Mouse (Mus musculus): Measurements from ENCODE around the gene Map3k19.

The Map3k19 gene

GRCm38 (mm10) chr1:127802916-127803315 lies 51.9 kb downstream of the Map3k19 start:
- in situ Hi-C loops (cut with MboI, MseI), result no loop called here

- in situ Hi-C loops (cut with MboI, MseI), result no loop called here
Observed at GRCm38 (mm10) chr1:127796752-127797151, 58.1 kb downstream of the Map3k19 start.

GRCm38 (mm10) chr1:127796341-127796740 lies 58.5 kb downstream of the Map3k19 start:
- in situ Hi-C loops (cut with MboI, MseI), result no loop called here

- in situ Hi-C loops (cut with MboI, MseI), result no loop called here
Observed at GRCm38 (mm10) chr1:127795087-127795769, 59.6 kb downstream of the Map3k19 start.

GRCm38 (mm10) chr1:127793459-127793858 lies 61.4 kb downstream of the Map3k19 start:
- in situ Hi-C loops (cut with MboI, MseI), result no loop called here

- in situ Hi-C loops (cut with MboI, MseI), result no loop called here
Observed at GRCm38 (mm10) chr1:127788943-127789342, 65.9 kb downstream of the Map3k19 start.

GRCm38 (mm10) chr1:127785882-127786281 lies 68.9 kb downstream of the Map3k19 start:
- in situ Hi-C loops (cut with MboI, MseI), result no loop called here

GRCm38 (mm10) chr1:127783862-127784261 lies 71.0 kb downstream of the Map3k19 start:
- in situ Hi-C loops (cut with MboI, MseI), result no loop called here

GRCm38 (mm10) chr1:127780849-127781248 lies 74.0 kb downstream of the Map3k19 start:
- in situ Hi-C loops (cut with MboI, MseI), result no loop called here

GRCm38 (mm10) chr1:127780142-127780541 lies 74.7 kb downstream of the Map3k19 start:
- in situ Hi-C loops (cut with MboI, MseI), result no loop called here

- in situ Hi-C loops (cut with MboI, MseI), result loop anchor here (10.0 kb wide), 1 partner anchor 574 kb away; the partner anchor contains the start of gene Mgat5
Observed at GRCm38 (mm10) chr1:127778611-127779010, 76.2 kb downstream of the Map3k19 start.

- in situ Hi-C loops (cut with MboI, MseI), result loop anchor here (10.0 kb wide), 1 partner anchor 571 kb away; the partner anchor contains the start of gene Mgat5
Observed at GRCm38 (mm10) chr1:127776246-127776645, 78.6 kb downstream of the Map3k19 start.

GRCm38 (mm10) chr1:127775206-127775720 lies 79.6 kb downstream of the Map3k19 start:
- in situ Hi-C loops (cut with MboI, MseI), result loop anchor here (10.0 kb wide), 1 partner anchor 570 kb away; the partner anchor contains the start of gene Mgat5

- in situ Hi-C loops (cut with MboI, MseI), result loop anchor here (10.0 kb wide), 1 partner anchor 570 kb away; the partner anchor contains the start of gene Mgat5
Observed at GRCm38 (mm10) chr1:127774501-127774880, 80.3 kb downstream of the Map3k19 start.

GRCm38 (mm10) chr1:127773803-127774500 lies 80.9 kb downstream of the Map3k19 start, which contains the start of gene Ccnt2:
Gene Ccnt2, plus strand, starts transcription at chr1:127774164.
- in situ Hi-C loops (cut with MboI, MseI), result loop anchor here (10.0 kb wide), 1 partner anchor 569 kb away; the partner anchor contains the start of gene Mgat5

GRCm38 (mm10) chr1:127773198-127773802 lies 81.5 kb downstream of the Map3k19 start:
- in situ Hi-C loops (cut with MboI, MseI), result loop anchor here (10.0 kb wide), 1 partner anchor 568 kb away; the partner anchor contains the start of gene Mgat5

- in situ Hi-C loops (cut with MboI, MseI), result no loop called here
Observed at GRCm38 (mm10) chr1:127766741-127767140, 88.1 kb downstream of the Map3k19 start.

- in situ Hi-C loops (cut with MboI, MseI), result no loop called here
Observed at GRCm38 (mm10) chr1:127765468-127765867, 89.4 kb downstream of the Map3k19 start.
